Mouse (Mus musculus): ENCODE data around the gene Casp7.

Gene Casp7

GRCm38 (mm10) chr19:56460241-56460640 is 63.3 kb downstream of the Casp7 start:
- no peak for ATAC-seq (ENCODE audit: insufficient number of reproducible peaks, low FRiP score, low TSS enrichment)

- ATAC-seq (ENCODE audit: insufficient number of reproducible peaks, low FRiP score, low TSS enrichment): no peak
These were observed 64.7 kb downstream of the Casp7 start, which contains the start of gene Plekhs1 for GRCm38 (mm10) chr19:56461522-56462101. Plekhs1 (plus strand) TSS chr19:56461640.

- ATAC-seq (ENCODE audit: insufficient number of reproducible peaks, low FRiP score, low TSS enrichment): no peak
These were observed 65.9 kb downstream of the Casp7 start for GRCm38 (mm10) chr19:56462786-56463185.

- ATAC-seq (ENCODE audit: insufficient number of reproducible peaks, low FRiP score, low TSS enrichment): no peak
These were observed 69.6 kb downstream of the Casp7 start for GRCm38 (mm10) chr19:56466486-56466885.

- no peak for ATAC-seq (ENCODE audit: insufficient number of reproducible peaks, low FRiP score, low TSS enrichment)
These were observed 73.5 kb downstream of the Casp7 start for GRCm38 (mm10) chr19:56470286-56471020.

GRCm38 (mm10) chr19:56471934-56472333 is 75.0 kb downstream of the Casp7 start:
- no peak for ATAC-seq (ENCODE audit: insufficient number of reproducible peaks, low FRiP score, low TSS enrichment)

- no peak for ATAC-seq (ENCODE audit: insufficient number of reproducible peaks, low FRiP score, low TSS enrichment)
These were observed 78.1 kb downstream of the Casp7 start for GRCm38 (mm10) chr19:56474869-56475550.

GRCm38 (mm10) chr19:56476546-56476945 is 79.6 kb downstream of the Casp7 start:
- no peak for ATAC-seq (ENCODE audit: insufficient number of reproducible peaks, low FRiP score, low TSS enrichment)

- no peak for ATAC-seq (ENCODE audit: insufficient number of reproducible peaks, low FRiP score, low TSS enrichment)
These were observed 80.3 kb downstream of the Casp7 start for GRCm38 (mm10) chr19:56477253-56477652.

GRCm38 (mm10) chr19:56477832-56478231 is 80.9 kb downstream of the Casp7 start:
- no peak for ATAC-seq (ENCODE audit: insufficient number of reproducible peaks, low FRiP score, low TSS enrichment)

- ATAC-seq (ENCODE audit: insufficient number of reproducible peaks, low FRiP score, low TSS enrichment): no peak
These were observed 87.9 kb downstream of the Casp7 start for GRCm38 (mm10) chr19:56484630-56485375.

- ATAC-seq (ENCODE audit: insufficient number of reproducible peaks, low FRiP score, low TSS enrichment): no peak
These were observed 88.7 kb downstream of the Casp7 start for GRCm38 (mm10) chr19:56485376-56486271.

GRCm38 (mm10) chr19:56486926-56487325 is 90.0 kb downstream of the Casp7 start:
- no peak for ATAC-seq (ENCODE audit: insufficient number of reproducible peaks, low FRiP score, low TSS enrichment)

GRCm38 (mm10) chr19:56487339-56487738 is 90.4 kb downstream of the Casp7 start:
- ATAC-seq (ENCODE audit: insufficient number of reproducible peaks, low FRiP score, low TSS enrichment): no peak

GRCm38 (mm10) chr19:56489601-56490000 is 92.7 kb downstream of the Casp7 start:
- ATAC-seq (ENCODE audit: insufficient number of reproducible peaks, low FRiP score, low TSS enrichment): no peak
